Mouse (Mus musculus) embryonic fibroblast, embryonic 13.5 days (primary cell): ENCODE data around the gene Ttll9. TPM values are rescaled to one million over a fixed set of nuclear protein-coding genes. Genes with fewer than 3 reads are reported as not detected.

Experiments used
- H3K27ac ChIP-seq: 2 replicates; pipeline ENCODE4 v1.5.1; 2012; ENCODE audit warnings: low read length, control low read depth, inconsistent platforms; ENCODE audit not compliant: insufficient read depth
- H3K4me1 ChIP-seq: 2 replicates; pipeline ENCODE4 v1.6.1; 2011; ENCODE audit warnings: low read length; ENCODE audit not compliant: control insufficient read depth, insufficient read depth
- H3K4me3 ChIP-seq: 2 replicates; pipeline ENCODE4 v1.5.1; 2011; ENCODE audit warnings: mild to moderate bottlenecking, control low read depth, low read length; ENCODE audit not compliant: insufficient read depth
- CTCF ChIP-seq: IDR thresholded peaks from 2 replicates; pipeline ENCODE4 v1.5.1; 2011; ENCODE audit warnings: mild to moderate bottlenecking, control low read depth, low read length, moderate library complexity, borderline replicate concordance; ENCODE audit not compliant: insufficient read depth
- POLR2A ChIP-seq: IDR thresholded peaks from 2 replicates; pipeline ENCODE4 v1.6.1; 2011; ENCODE audit warnings: low read depth, mild to moderate bottlenecking, control low read depth, low read length, moderate library complexity
- polyA plus RNA-seq: library from polyadenylated mRNA; stranded (reverse); fragments of >200 nt; gene quantifications from 2 replicates; pipeline ENCODE4 v1.2.4, GENCODE M21; 2011; ENCODE audit warnings: low read depth; ENCODE audit not compliant: missing spikeins, insufficient read length

Ttll9 gene
- polyA plus RNA-seq, 1 experiment = not detected

DNA sequence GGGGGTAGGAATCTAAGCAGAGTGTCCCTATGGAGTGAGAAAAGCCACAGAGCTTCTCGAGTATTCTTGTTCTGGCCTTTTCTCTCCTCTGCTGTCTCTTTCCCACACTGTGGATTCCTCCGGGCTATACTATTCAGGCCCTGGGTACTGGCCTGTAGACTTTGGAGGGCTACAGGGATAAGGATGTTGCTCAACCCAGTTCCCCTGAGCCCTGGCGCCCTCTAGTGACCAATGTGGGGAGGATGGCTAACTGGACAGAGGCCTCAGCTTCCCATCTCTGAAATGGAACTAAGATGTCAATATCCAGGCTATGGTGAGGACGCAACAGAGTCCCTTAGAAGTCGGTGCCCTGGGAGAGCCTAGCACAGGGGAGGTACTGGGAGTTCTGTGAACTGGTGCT is 28.7 kb upstream of the Ttll9 start:
- H3K4me1 ChIP-seq = peaks cover 8% of the 10 kb centered on the region

DNA sequence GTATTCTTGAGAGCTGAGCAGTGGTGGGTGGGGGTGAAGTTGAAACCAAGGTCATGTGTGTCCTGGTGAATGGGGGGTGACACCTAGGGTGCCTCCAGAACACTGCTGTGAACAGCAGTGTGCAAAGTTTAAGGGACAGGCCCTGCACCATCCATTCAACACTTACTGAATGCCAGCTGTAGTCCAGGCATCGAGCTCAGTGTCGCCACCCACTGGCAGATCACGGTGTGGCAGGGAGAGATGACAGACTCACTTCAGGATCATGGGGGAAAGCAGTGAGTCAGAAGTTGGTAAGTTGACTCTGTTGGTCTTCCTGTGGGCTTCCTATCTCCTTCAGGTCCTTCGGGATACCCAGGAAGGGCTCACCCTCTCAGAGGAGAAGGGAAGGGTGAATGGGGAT is 22.4 kb upstream of the Ttll9 start:
- H3K27ac ChIP-seq = no peak overlapping the region
- H3K4me3 ChIP-seq = no peak overlapping the region
- TF ChIP-seq POLR2A (no peak), CTCF (peak; percentile 78; the same call in 1 of the 2 replicates)
- H3K4me1 ChIP-seq = no peaks in the 10 kb centered on the region; the same call in 1 of the 2 replicates

More for the DNA sequence above, 28.7 kb upstream of the Ttll9 start:
- H3K4me3 ChIP-seq = no peak overlapping the region
- TF ChIP-seq CTCF (peak; percentile 88; the same call in 1 of the 2 replicates), POLR2A (no peak)
- H3K27ac ChIP-seq = peak overlapping the region; percentile 73

GRCm38 (mm10) chr2:152941106-152941505 is 21.2 kb upstream of the Ttll9 start:
- H3K4me1 ChIP-seq = no peaks in the 10 kb centered on the region; the same call in 1 of the 2 replicates
- H3K4me3 ChIP-seq = no peak overlapping the region
- TF ChIP-seq CTCF = no peak
- TF ChIP-seq POLR2A = no peak
- H3K27ac ChIP-seq = no peak overlapping the region

GRCm38 (mm10) chr2:152941776-152942175 is 20.5 kb upstream of the Ttll9 start:
- H3K4me3 ChIP-seq = no peak overlapping the region
- no peak for TF ChIP-seq POLR2A
- no peak for TF ChIP-seq CTCF
- no peaks in the 10 kb centered on the region; the same call in 1 of the 2 replicates for H3K4me1 ChIP-seq
- H3K27ac ChIP-seq = no peak overlapping the region

GRCm38 (mm10) chr2:152942898-152943515 is 19.3 kb upstream of the Ttll9 start:
- Histone ChIP-seq H3K4me1 (no peaks in the 10 kb centered on the region; the same call in 1 of the 2 replicates), H3K4me3 (peak overlapping the region; percentile 22; the same call in 1 of the 2 replicates), H3K27ac (no peak overlapping the region)
- no peak for TF ChIP-seq POLR2A
- TF ChIP-seq CTCF = no peak

DNA sequence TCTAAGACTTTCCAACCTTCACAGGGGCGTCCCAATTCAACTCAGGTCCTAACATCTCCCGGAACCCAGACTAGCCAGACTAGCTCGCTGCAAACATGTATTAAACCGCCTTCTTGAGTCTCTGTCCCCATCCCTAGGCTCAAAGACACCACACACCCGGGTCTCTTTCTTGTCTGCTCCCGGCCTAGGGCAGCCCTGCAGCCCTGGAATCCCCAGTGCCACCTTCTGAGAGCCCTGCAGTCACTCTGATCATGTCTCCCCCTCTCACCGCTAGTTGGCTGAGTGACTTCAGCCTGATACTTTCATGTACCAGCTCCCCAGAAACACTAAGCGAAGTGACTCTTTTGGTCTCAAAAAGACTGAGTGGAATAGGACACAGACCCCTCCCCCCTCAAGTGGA is 18.7 kb upstream of the Ttll9 start:
- Histone ChIP-seq H3K27ac (no peak overlapping the region), H3K4me3 (0 out of 2 replicates have a peak overlapping the region, but pooled peaks have one; percentile 22), H3K4me1 (no peaks in the 10 kb centered on the region; the same call in 1 of the 2 replicates)
- TF ChIP-seq CTCF (no peak), POLR2A (no peak)

DNA sequence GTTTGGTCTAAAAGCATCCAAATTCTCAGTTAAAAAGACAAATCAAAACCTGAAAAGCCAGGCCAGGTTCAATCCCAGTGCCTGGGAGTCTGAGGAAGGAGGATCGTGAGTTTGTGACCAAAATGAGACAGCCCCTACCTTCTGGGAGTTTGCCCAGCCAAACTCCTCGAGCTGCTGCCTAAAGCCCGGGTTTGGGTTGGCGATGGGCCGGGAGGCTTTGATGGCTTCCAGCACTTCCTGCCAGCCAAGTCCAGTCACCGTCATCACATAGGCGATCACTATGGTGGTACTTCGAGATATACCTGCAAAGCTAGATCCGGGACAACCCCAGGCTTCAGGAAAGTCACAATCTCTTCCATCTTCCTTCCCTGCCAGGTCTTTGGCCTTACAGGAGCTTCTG is 18.3 kb upstream of the Ttll9 start:
- Histone ChIP-seq H3K4me3 (no peak overlapping the region), H3K4me1 (no peaks in the 10 kb centered on the region; the same call in 1 of the 2 replicates), H3K27ac (no peak overlapping the region)
- TF ChIP-seq CTCF (no peak), POLR2A (no peak)

DNA sequence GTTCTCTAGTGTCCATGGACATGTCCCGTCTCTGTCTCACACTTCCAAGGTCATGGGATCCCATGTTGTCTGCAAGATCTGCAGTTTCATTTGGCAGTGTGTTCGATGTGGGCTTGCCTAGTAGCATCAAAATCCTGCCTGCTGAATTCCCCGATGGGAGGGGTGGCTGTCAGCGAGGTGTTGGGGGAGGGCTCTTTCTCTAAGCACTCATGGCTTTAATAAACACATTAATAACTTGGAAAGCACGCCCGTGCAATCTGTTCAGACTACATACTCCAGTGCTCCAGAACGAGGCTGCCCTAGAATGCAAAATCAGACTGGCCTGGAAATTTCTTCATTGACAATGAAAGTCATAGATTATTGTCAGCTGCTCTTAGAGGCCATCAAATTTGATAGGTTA is 15.2 kb upstream of the Ttll9 start:
- Histone ChIP-seq H3K27ac (no peak overlapping the region), H3K4me1 (no peaks in the 10 kb centered on the region), H3K4me3 (no peak overlapping the region)
- no peak for TF ChIP-seq POLR2A

GRCm38 (mm10) chr2:152948438-152949020 is 13.8 kb upstream of the Ttll9 start:
- H3K4me1 ChIP-seq = no peaks in the 10 kb centered on the region
- no peak overlapping the region for H3K27ac ChIP-seq
- H3K4me3 ChIP-seq = no peak overlapping the region
- TF ChIP-seq CTCF = no peak
- TF ChIP-seq POLR2A = no peak

GRCm38 (mm10) chr2:152950358-152951064 is 11.8 kb upstream of the Ttll9 start:
- TF ChIP-seq CTCF = no peak
- TF ChIP-seq POLR2A = no peak
- H3K4me1 ChIP-seq = no peaks in the 10 kb centered on the region
- no peak overlapping the region for H3K27ac ChIP-seq
- H3K4me3 ChIP-seq = peak overlapping the region; percentile 53; the same call in 1 of the 2 replicates
